Mouse (Mus musculus): Measurements from ENCODE around the gene Il1rl1.

GRCm38 (mm10) chr1:40479505-40479923 is 50.1 kb downstream of the Il1rl1 start:
- TF ChIP-seq CTCF (IDR thresholded peaks at IDR 0.05; ENCODE audit: low read depth, low read length) (no peak), POLR2A (IDR thresholded peaks at IDR 0.05; ENCODE audit: extremely low read depth, insufficient read depth, low read length) (no peak)

Measured in liver, adult 2 months (tissue).